8 mouse cellular contexts compared by ENCODE assay signal in genomic region chr13:92131384-92132150, GRCm38 (mm10). TPM values are rescaled to one million over a fixed set of nuclear protein-coding genes. Genes with fewer than 3 reads are reported as not detected.
A peak's percentile ranks its signal among the peaks of the same experiment; 100 is the strongest.
DNase-seq lines count a peak whose midpoint lies in the region; ATAC-seq lines count a peak whose summit lies in the region.

Gene Rasgrf2, minus strand, starts transcription at chr13:92131656.

- peak; percentile 15 to 23 for DNase-seq in lung, adult 18-20 months
- no peak for DNase-seq in lung, postnatal 25 days (ENCODE audit: low spot score)
- DNase-seq in embryonic facial prominence, embryonic 14.5 days (ENCODE audit: low spot score) = peak; percentile 47
- DNase-seq in kidney, postnatal 14 days = peak; percentile 16
- no peak for DNase-seq in c-Kit-positive CD71-positive TER-119-positive erythroid progenitor cells, embryonic 14.5 days (ENCODE audit: low spot score)

- peak; percentile 82 for ATAC-seq in embryonic facial prominence, embryonic 14.5 days (ENCODE audit: low read depth)
- peak; percentile 66 for ATAC-seq in heart, embryonic 14.5 days (ENCODE audit: insufficient number of reproducible peaks, insufficient read depth, low FRiP score, low read depth)
- ATAC-seq in liver, embryonic 12.5 days = peak; percentile 42; the same call in 1 of the 2 replicates
- peak; percentile 93 for ATAC-seq in neural tube, embryonic 15.5 days (ENCODE audit: low FRiP score)

- H3K27me3 ChIP-seq in embryonic facial prominence, embryonic 14.5 days (replicated peaks; ENCODE audit: control insufficient read depth, insufficient read depth, low read length) = peaks cover 39% of the 10 kb centered on the region
- H3K27me3 ChIP-seq in heart, embryonic 14.5 days (ENCODE audit: control insufficient read depth, insufficient read depth, low read length) = peaks cover 15% of the 10 kb centered on the region
- peaks cover 32% of the 10 kb centered on the region for H3K27me3 ChIP-seq in liver, embryonic 12.5 days (replicated peaks)
- peaks cover 7% of the 10 kb centered on the region; the same call in 1 of the 2 replicates for H3K27me3 ChIP-seq in neural tube, embryonic 15.5 days (replicated peaks)

- H3K4me1 ChIP-seq in embryonic facial prominence, embryonic 14.5 days (ENCODE audit: control insufficient read depth, insufficient read depth, low read length) = peaks cover 5% of the 10 kb centered on the region; the same call in 1 of the 2 replicates
- H3K4me1 ChIP-seq in heart, embryonic 14.5 days (ENCODE audit: control insufficient read depth in 2 of 2, insufficient read depth in 2 of 2, low read length in 2 of 2) = peaks cover 0 to 4% of the 10 kb centered on the region in 2 experiments; a peak in 1 of 4 replicates
- no peaks in the 10 kb centered on the region for H3K4me1 ChIP-seq in liver, embryonic 12.5 days
- peaks cover 12% of the 10 kb centered on the region for H3K4me1 ChIP-seq in neural tube, embryonic 15.5 days

- WGBS in embryonic facial prominence, embryonic 14.5 days = 1% methylated on average over 35 of the region's 70 CpGs
- WGBS in heart, embryonic 14.5 days = 2% methylated on average over 70 of the region's 70 CpGs
- WGBS in liver, embryonic 12.5 days (ENCODE audit: insufficient replicate concordance) = 4% methylated on average over 70 of the region's 70 CpGs
- WGBS in neural tube, embryonic 15.5 days = under 1% methylated on average over 70 of the region's 70 CpGs

- H3K4me3 ChIP-seq in embryonic facial prominence, embryonic 14.5 days (ENCODE audit: low read depth, low read length) = peak within 1 kb of the TSS; percentile 51
- peak within 1 kb of the TSS; percentile 50 to 54 for H3K4me3 ChIP-seq in heart, embryonic 14.5 days (ENCODE audit: control insufficient read depth in 1 of 2, insufficient read depth in 1 of 2, low read depth in 1 of 2, low read length in 2 of 2)
- peak within 1 kb of the TSS; percentile 44 for H3K4me3 ChIP-seq in liver, embryonic 12.5 days
- H3K4me3 ChIP-seq in neural tube, embryonic 15.5 days (replicated peaks) = peak within 1 kb of the TSS; percentile 60

- H3K36me3 ChIP-seq in embryonic facial prominence, embryonic 14.5 days (ENCODE audit: control insufficient read depth, insufficient read depth, low read length) = no peaks in the 10 kb centered on the region
- no peaks in the 10 kb centered on the region for H3K36me3 ChIP-seq in heart, embryonic 14.5 days (ENCODE audit: control insufficient read depth, insufficient read depth, low read length)
- no peaks in the 10 kb centered on the region for H3K36me3 ChIP-seq in liver, embryonic 12.5 days
- no peaks in the 10 kb centered on the region for H3K36me3 ChIP-seq in neural tube, embryonic 15.5 days

- H3K9me3 ChIP-seq in embryonic facial prominence, embryonic 14.5 days (ENCODE audit: control insufficient read depth, low read length) = no peaks in the 10 kb centered on the region
- H3K9me3 ChIP-seq in heart, embryonic 14.5 days (ENCODE audit: control insufficient read depth, low read length) = no peaks in the 10 kb centered on the region
- no peaks in the 10 kb centered on the region for H3K9me3 ChIP-seq in liver, embryonic 12.5 days (replicated peaks)
- no peaks in the 10 kb centered on the region for H3K9me3 ChIP-seq in neural tube, embryonic 15.5 days (replicated peaks)

- peak within 1 kb of the TSS; percentile 98 for H3K4me2 ChIP-seq in embryonic facial prominence, embryonic 14.5 days (ENCODE audit: low read depth, low read length)
- peak within 1 kb of the TSS; percentile 97 for H3K4me2 ChIP-seq in heart, embryonic 14.5 days (ENCODE audit: low read length)
- H3K4me2 ChIP-seq in liver, embryonic 12.5 days = peak within 1 kb of the TSS; percentile 70
- H3K4me2 ChIP-seq in neural tube, embryonic 15.5 days = peak within 1 kb of the TSS; percentile 93

- no peak within 1 kb of the TSS for H3K27ac ChIP-seq in embryonic facial prominence, embryonic 14.5 days (replicated peaks; ENCODE audit: low read depth, low read length)
- no peak within 1 kb of the TSS for H3K27ac ChIP-seq in heart, embryonic 14.5 days (replicated peaks in 1 of 2; ENCODE audit: control insufficient read depth in 1 of 2, insufficient read depth in 1 of 2, low read depth in 2 of 2, low read length in 2 of 2)
- no peak within 1 kb of the TSS for H3K27ac ChIP-seq in liver, embryonic 12.5 days
- H3K27ac ChIP-seq in neural tube, embryonic 15.5 days (replicated peaks) = peak within 1 kb of the TSS; percentile 39

- H3K9ac ChIP-seq in embryonic facial prominence, embryonic 14.5 days (ENCODE audit: low read depth, low read length) = peak within 1 kb of the TSS; percentile 56
- H3K9ac ChIP-seq in heart, embryonic 14.5 days (ENCODE audit: low read length) = peak within 1 kb of the TSS; percentile 55
- H3K9ac ChIP-seq in liver, embryonic 12.5 days = no peak within 1 kb of the TSS
- peak within 1 kb of the TSS; percentile 64 for H3K9ac ChIP-seq in neural tube, embryonic 15.5 days (replicated peaks)

RNA-seq across cellular contexts. Expression of gene Rasgrf2, which starts in this region (rescaled TPM):
- 0.14 and 0.67 TPM in 2 replicates for polyA plus RNA-seq in embryonic facial prominence, embryonic 14.5 days (2014; fragmentation: Nextera tagmentation; extraction: Ambion mirVana)
- polyA plus RNA-seq in heart, embryonic 14.5 days (2014; fragmentation: Nextera tagmentation; extraction: Ambion mirVana) = 0.11 and 0.46 TPM in 2 replicates
- polyA plus RNA-seq in liver, embryonic 12.5 days (2016; fragmentation: Nextera tagmentation; extraction: Ambion mirVana) = 0.19 and 0.24 TPM in 2 replicates
- 7.5 and 8.0 TPM in 2 replicates for polyA plus RNA-seq in neural tube, embryonic 15.5 days (2015; fragmentation: Nextera tagmentation; extraction: Ambion mirVana)

Comparison
In these comparisons a context has a peak if more than half of its experiments do, and no peak if none do; other contexts are left out.
1. DNase-seq: peak in lung, adult 18-20 months (2 of 2) and kidney, postnatal 14 days (single experiment); none in lung, postnatal 25 days (single experiment) and c-Kit-positive CD71-positive TER-119-positive erythroid progenitor cells, embryonic 14.5 days (single experiment).
2. Peak in DNase-seq, ATAC-seq, H3K4me3 ChIP-seq, H3K9ac ChIP-seq and H3K4me2 ChIP-seq in embryonic facial prominence, embryonic 14.5 days; RNA of the gene not detected or under 1 TPM.
3. Peak in ATAC-seq, H3K4me3 ChIP-seq, H3K9ac ChIP-seq and H3K4me2 ChIP-seq in heart, embryonic 14.5 days; RNA of the gene not detected or under 1 TPM.
4. Peak in ATAC-seq, H3K4me3 ChIP-seq and H3K4me2 ChIP-seq in liver, embryonic 12.5 days; RNA of the gene not detected or under 1 TPM.
5. ATAC-seq: peak in every context shown above with its lines; median percentile 93 in neural tube, embryonic 15.5 days; 82 in embryonic facial prominence, embryonic 14.5 days; 66 in heart, embryonic 14.5 days; 42 in liver, embryonic 12.5 days.
6. Peak in every context shown above with its lines, with median percentiles within 50 percentile points of each other: H3K4me2 ChIP-seq and H3K4me3 ChIP-seq.